Mouse (Mus musculus) splenic B cell, adult 2 months (primary cell): ENCODE results near the gene Dnajb5.
"Not testable (repeated sequence)": the region's sequence is repeated elsewhere in the genome, so short reads cannot be mapped to it uniquely, and the experiment has no call there.

Experiments used
- DNase-seq: peaks from one replicate; pipeline ENCODE4 v3.0.0-alpha.2; 2011; ENCODE audit warnings: low read depth, low spot score
- H3K27me3 ChIP-seq: 2 replicates; pipeline ENCODE4 v1.6.1; 2012; ENCODE audit warnings: mild to moderate bottlenecking, low read length, moderate library complexity, mixed read lengths; ENCODE audit not compliant: control insufficient read depth, poor library complexity, insufficient read depth, severe bottlenecking
- H3K36me3 ChIP-seq: 2 replicates; pipeline ENCODE4 v1.6.1; 2012; ENCODE audit warnings: mild to moderate bottlenecking, low read length, moderate library complexity, mixed read lengths; ENCODE audit not compliant: control insufficient read depth, poor library complexity, insufficient read depth, severe bottlenecking

Dnajb5 gene

GRCm38 (mm10) chr4:42972952-42973351 is 23.3 kb downstream of the Dnajb5 start:
- no peaks in the 10 kb centered on the region for H3K36me3 ChIP-seq

GRCm38 (mm10) chr4:42973868-42974267 is 24.3 kb downstream of the Dnajb5 start:
- no peaks in the 10 kb centered on the region for H3K27me3 ChIP-seq
- DNase-seq = no peak

More at GRCm38 (mm10) chr4:42972952-42973351, 23.3 kb downstream of the Dnajb5 start:
- DNase-seq = no peak
- H3K27me3 ChIP-seq = no peaks in the 10 kb centered on the region

GRCm38 (mm10) chr4:42978062-42978461 is 28.4 kb downstream of the Dnajb5 start:
- peaks cover 12% of the 10 kb centered on the region; the same call in 1 of the 2 replicates for H3K36me3 ChIP-seq
- peak; percentile 47 for DNase-seq
- H3K27me3 ChIP-seq = no peaks in the 10 kb centered on the region

More at GRCm38 (mm10) chr4:42973868-42974267, 24.3 kb downstream of the Dnajb5 start:
- H3K36me3 ChIP-seq = peaks cover under 1% of the 10 kb centered on the region; the same call in 1 of the 2 replicates

GRCm38 (mm10) chr4:42980467-42980866 is 30.9 kb downstream of the Dnajb5 start:
- DNase-seq = not testable (repeated sequence)
- H3K36me3 ChIP-seq = peaks cover 20% of the 10 kb centered on the region

GRCm38 (mm10) chr4:42988296-42988695 is 38.7 kb downstream of the Dnajb5 start:
- Histone ChIP-seq H3K36me3 (peaks cover 25% of the 10 kb centered on the region), H3K27me3 (no peaks in the 10 kb centered on the region)
- peak; percentile 34 for DNase-seq

More at GRCm38 (mm10) chr4:42980467-42980866, 30.9 kb downstream of the Dnajb5 start:
- H3K27me3 ChIP-seq = not testable (repeated sequence)

GRCm38 (mm10) chr4:42998022-42998421 is 48.4 kb downstream of the Dnajb5 start:
- no peaks in the 10 kb centered on the region for H3K27me3 ChIP-seq
- peaks cover 10% of the 10 kb centered on the region for H3K36me3 ChIP-seq
- DNase-seq = no peak

- DNase-seq = peak; percentile 62
- peaks cover 3% of the 10 kb centered on the region; the same call in 1 of the 2 replicates for H3K36me3 ChIP-seq
- no peaks in the 10 kb centered on the region for H3K27me3 ChIP-seq
Observed at GRCm38 (mm10) chr4:42999451-43000140, 50.0 kb downstream of the Dnajb5 start.

GRCm38 (mm10) chr4:43000141-43000986 is 50.8 kb downstream of the Dnajb5 start, which contains the start of gene Vcp:
Vcp (minus strand) TSS chr4:43000507.
- H3K36me3 ChIP-seq, H3K27me3 ChIP-seq: not testable (repeated sequence)
- DNase-seq = peak; percentile 99

GRCm38 (mm10) chr4:43001272-43001671 is 51.7 kb downstream of the Dnajb5 start:
- Histone ChIP-seq H3K27me3 (no peaks in the 10 kb centered on the region), H3K36me3 (peaks cover 2% of the 10 kb centered on the region; the same call in 1 of the 2 replicates)
- no peak for DNase-seq

- DNase-seq = no peak
- Histone ChIP-seq H3K27me3 (no peaks in the 10 kb centered on the region), H3K36me3 (peaks cover 2% of the 10 kb centered on the region; the same call in 1 of the 2 replicates)
Observed at GRCm38 (mm10) chr4:43002756-43003439, 53.3 kb downstream of the Dnajb5 start.

GRCm38 (mm10) chr4:43004951-43005350 is 55.3 kb downstream of the Dnajb5 start:
- DNase-seq = no peak
- Histone ChIP-seq H3K36me3 (peaks cover 2% of the 10 kb centered on the region; the same call in 1 of the 2 replicates), H3K27me3 (no peaks in the 10 kb centered on the region)

- H3K36me3 ChIP-seq = peaks cover 2% of the 10 kb centered on the region; the same call in 1 of the 2 replicates
- H3K27me3 ChIP-seq = no peaks in the 10 kb centered on the region
- peak; percentile 79 for DNase-seq
Observed at GRCm38 (mm10) chr4:43005765-43006164, 56.2 kb downstream of the Dnajb5 start.
